Mouse (Mus musculus): ENCODE measurements around the gene Naaladl1. TPM values are rescaled to one million over a fixed set of nuclear protein-coding genes. Genes with fewer than 3 reads are reported as not detected.
"Not testable (repeated sequence)": the region's sequence is repeated elsewhere in the genome, so short reads cannot be mapped to it uniquely, and the experiment has no call there.

Naaladl1 gene
- total and polyA plus RNA-seq, 3 experiments: 0.35 to 1.7 TPM; not detected in 1

DNA sequence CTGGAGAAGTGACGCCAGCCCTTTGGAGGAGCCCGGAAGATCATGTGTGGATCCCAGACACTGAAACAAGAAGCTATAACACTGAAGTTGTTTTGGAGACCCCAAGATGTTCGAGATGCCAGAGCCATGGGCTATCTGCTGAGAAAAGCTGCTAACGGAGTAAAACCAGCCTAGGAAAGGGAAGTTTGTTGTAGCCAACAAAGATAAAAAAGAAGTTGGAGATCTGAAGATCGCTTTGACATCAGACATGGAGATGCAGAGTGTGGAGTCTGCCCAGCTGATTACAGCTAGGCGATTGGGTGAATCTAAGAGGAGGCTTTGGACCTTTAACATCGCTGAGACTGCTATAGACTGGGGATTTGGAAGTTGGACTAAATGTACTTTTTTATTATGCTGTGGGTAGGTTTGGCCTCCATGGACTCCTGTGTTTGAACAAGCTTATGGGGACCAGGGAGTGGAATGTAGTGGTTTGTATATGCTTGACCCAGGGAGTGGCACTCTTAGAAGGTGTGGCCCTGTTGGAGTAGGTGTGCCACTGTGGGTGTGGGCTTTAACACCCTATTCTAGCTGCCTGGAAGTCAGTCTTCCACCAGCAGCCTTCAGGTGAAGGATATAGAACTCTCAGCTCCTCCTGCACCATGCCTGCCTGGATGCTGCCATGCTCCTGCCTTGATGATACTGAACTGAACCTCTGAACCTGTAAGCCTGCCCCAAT, 25.0 kb downstream of the Naaladl1 start:
- H3K9me3 ChIP-seq (replicated peaks; ENCODE audit: insufficient read depth, low read length); H3K79me2 ChIP-seq (ENCODE audit: control insufficient read depth, insufficient read depth, low read length, poor library complexity); H3K4me3 ChIP-seq (ENCODE audit: control insufficient read depth in 1 of 2, insufficient read depth in 1 of 2, low read depth in 2 of 2, low read length in 2 of 2); H3K9ac ChIP-seq (ENCODE audit: control insufficient read depth, low read depth, low read length, poor library complexity, severe bottlenecking); H3K27me3 ChIP-seq (ENCODE audit: control insufficient read depth in 1 of 2, insufficient read depth in 2 of 2, low read length in 2 of 2): not testable (repeated sequence)
- peak overlapping the region; percentile 44 for H3K27ac ChIP-seq (ENCODE audit: control insufficient read depth, low read depth, low read length)
- H3K4me1 ChIP-seq (ENCODE audit: control insufficient read depth in 1 of 2, insufficient read depth in 2 of 2, low read length in 2 of 2): peaks cover 9 to 46% of the 10 kb centered on the region in 2 experiments; a peak in 3 of 4 replicates
- H3K36me3 ChIP-seq (ENCODE audit: control insufficient read depth in 1 of 2, insufficient read depth in 2 of 2, low read length in 2 of 2): peaks cover under 1 to 24% of the 10 kb centered on the region in 2 experiments; a peak in 2 of 4 replicates
- peak; percentile 61 for DNase-seq (ENCODE audit: low read depth, low spot score)
- TF ChIP-seq MYB (IDR thresholded peaks at IDR 0.05; ENCODE audit: low read depth, low read length): 0 out of 2 replicates have a peak, but pooled peaks have one; percentile 45
- TF ChIP-seq RCOR1 (IDR thresholded peaks at IDR 0.05; ENCODE audit: low read depth, low read length): peak; percentile 71
- peak; percentile 70 for TF ChIP-seq SIN3A (IDR thresholded peaks at IDR 0.05; ENCODE audit: low read length)
- peak; percentile 57 to 81 for TF ChIP-seq EP300 (IDR thresholded peaks at IDR 0.05; ENCODE audit: low read depth in 1 of 2, low read length in 2 of 2)
- TF ChIP-seq TCF12 (IDR thresholded peaks at IDR 0.05; ENCODE audit: low read depth, low read length): peak; percentile 73
- peak; percentile 14; the same call in 1 of the 2 replicates for TF ChIP-seq TAL1 (IDR thresholded peaks at IDR 0.05; ENCODE audit: low read length)
- TF ChIP-seq GATA1 (IDR thresholded peaks at IDR 0.05; ENCODE audit: low read depth, low read length): peak; percentile 79
- peak; percentile 86 for TF ChIP-seq ETS1 (IDR thresholded peaks at IDR 0.05; ENCODE audit: low read depth, low read length)
- 0 out of 2 replicates have a peak, but pooled peaks have one; percentile 18 for TF ChIP-seq HCFC1 (IDR thresholded peaks at IDR 0.05; ENCODE audit: low read depth, low read length)

DNA sequence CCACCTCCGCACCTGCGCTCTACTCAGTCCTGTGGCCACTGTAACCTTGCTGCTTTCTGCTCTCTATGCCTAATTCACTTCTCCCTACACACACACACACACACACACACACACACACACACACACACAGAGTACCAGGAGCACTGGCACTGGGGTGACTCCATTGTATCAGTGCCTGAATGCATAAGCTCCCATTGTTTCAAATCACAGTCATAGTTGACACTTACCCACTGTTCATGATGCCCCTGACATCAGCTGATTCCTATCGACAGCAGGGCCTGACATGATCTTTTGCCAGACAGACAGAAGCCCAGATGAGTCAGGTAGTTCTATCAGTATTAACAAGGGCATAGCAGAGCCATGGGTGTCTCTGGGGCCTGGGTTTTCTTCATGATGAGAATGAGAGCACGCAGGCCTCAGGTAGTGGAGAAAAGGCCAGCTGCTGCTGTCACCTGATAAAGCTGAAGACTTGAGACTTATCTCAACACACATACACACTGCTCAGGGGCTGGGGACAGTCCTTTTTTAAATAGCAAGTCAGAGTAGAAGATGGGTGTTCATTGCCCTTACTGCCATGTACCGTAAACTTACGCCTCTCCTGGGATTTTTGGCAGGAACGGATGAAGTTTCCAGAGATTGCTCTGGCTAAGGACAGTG, 26.7 kb downstream of the Naaladl1 start:
- peaks cover 1% of the 10 kb centered on the region; the same call in 1 of the 2 replicates for H3K79me2 ChIP-seq (ENCODE audit: control insufficient read depth, insufficient read depth, low read length, poor library complexity)
- DNase-seq (ENCODE audit: low read depth, low spot score): peak; percentile 76
- no peak overlapping the region for H3K4me3 ChIP-seq (ENCODE audit: control insufficient read depth in 1 of 2, insufficient read depth in 1 of 2, low read depth in 2 of 2, low read length in 2 of 2)
- H3K27ac ChIP-seq (ENCODE audit: control insufficient read depth, low read depth, low read length): 0 out of 2 replicates have a peak overlapping the region, but pooled peaks have one; percentile 29
- peaks cover 2 to 18% of the 10 kb centered on the region in 2 experiments; a peak in 2 of 4 replicates for H3K36me3 ChIP-seq (ENCODE audit: control insufficient read depth in 1 of 2, insufficient read depth in 2 of 2, low read length in 2 of 2)
- no peak overlapping the region for H3K9ac ChIP-seq (ENCODE audit: control insufficient read depth, low read depth, low read length, poor library complexity, severe bottlenecking)
- no peaks in the 10 kb centered on the region for H3K9me3 ChIP-seq (replicated peaks; ENCODE audit: insufficient read depth, low read length)
- no peaks in the 10 kb centered on the region for H3K27me3 ChIP-seq (ENCODE audit: control insufficient read depth in 1 of 2, insufficient read depth in 2 of 2, low read length in 2 of 2)
- H3K4me1 ChIP-seq (ENCODE audit: control insufficient read depth in 1 of 2, insufficient read depth in 2 of 2, low read length in 2 of 2): peaks cover 6 to 46% of the 10 kb centered on the region in 2 experiments; a peak in 3 of 4 replicates
- TF ChIP-seq MAX (IDR thresholded peaks at IDR 0.05; ENCODE audit: low read length) (no peak), E2F4 (IDR thresholded peaks at IDR 0.05; ENCODE audit: borderline replicate concordance, low read depth, low read length) (no peak), SIN3A (IDR thresholded peaks at IDR 0.05; ENCODE audit: low read length) (peak; percentile 81), MAFK (IDR thresholded peaks at IDR 0.05; ENCODE audit: borderline replicate concordance, low read depth, low read length) (no peak), MXI1 (IDR thresholded peaks at IDR 0.05; ENCODE audit: low read depth, low read length) (0 out of 2 replicates have a peak, but pooled peaks have one; percentile 38), ELF1 (IDR thresholded peaks at IDR 0.05; ENCODE audit: low read depth, low read length) (no peak), RCOR1 (IDR thresholded peaks at IDR 0.05; ENCODE audit: low read depth, low read length) (0 out of 2 replicates have a peak, but pooled peaks have one; percentile 28), POLR2A (IDR thresholded peaks at IDR 0.05; ENCODE audit: control insufficient read depth in 1 of 2, insufficient read depth in 1 of 2, low read depth in 1 of 2, low read length in 2 of 2, poor library complexity in 1 of 2) (no peak), GATA1 (IDR thresholded peaks at IDR 0.05; ENCODE audit: low read depth, low read length) (peak; percentile 84), EP300 (IDR thresholded peaks at IDR 0.05; ENCODE audit: low read depth in 1 of 2, low read length in 2 of 2) (peak; percentile 75 to 78), TCF12 (IDR thresholded peaks at IDR 0.05; ENCODE audit: low read depth, low read length) (peak; percentile 93), BHLHE40 (IDR thresholded peaks at IDR 0.05; ENCODE audit: borderline replicate concordance, low read depth, low read length) (peak; percentile 36; the same call in 1 of the 2 replicates), CHD1 (IDR thresholded peaks at IDR 0.05; ENCODE audit: low read depth, low read length) (no peak), GABPA (IDR thresholded peaks at IDR 0.05; ENCODE audit: low read depth, low read length) (no peak), USF1 (IDR thresholded peaks at IDR 0.05; ENCODE audit: low read depth, low read length) (no peak), CHD2 (IDR thresholded peaks at IDR 0.05; ENCODE audit: low read length) (no peak), JUND (IDR thresholded peaks at IDR 0.05; ENCODE audit: low read depth, low read length) (no peak), TBP (IDR thresholded peaks at IDR 0.05; ENCODE audit: low read depth, low read length) (no peak), ZC3H11A (IDR thresholded peaks at IDR 0.05; ENCODE audit: low read depth, low read length) (no peak), MEF2A (IDR thresholded peaks at IDR 0.05; ENCODE audit: extremely low read depth, insufficient replicate concordance, low read depth, low read length, poor library complexity, severe bottlenecking) (no peak), UBTF (IDR thresholded peaks at IDR 0.05; ENCODE audit: borderline replicate concordance, insufficient read depth, low read depth, low read length) (no peak), NELFE (IDR thresholded peaks at IDR 0.05; ENCODE audit: low read depth, low read length) (no peak), ETS1 (IDR thresholded peaks at IDR 0.05; ENCODE audit: low read depth, low read length) (peak; percentile 87), MYC (IDR thresholded peaks at IDR 0.05; ENCODE audit: low read depth, low read length) (peak; percentile 56; the same call in 1 of the 2 replicates)
